Mouse (Mus musculus): ENCODE measurements around the gene Masp1. TPM values are rescaled to one million over a fixed set of nuclear protein-coding genes. Genes with fewer than 3 reads are reported as not detected.

Gene Masp1
- total and polyA plus RNA-seq, 3 experiments, result 0.11 to 0.34 TPM; not detected in 1

DNA sequence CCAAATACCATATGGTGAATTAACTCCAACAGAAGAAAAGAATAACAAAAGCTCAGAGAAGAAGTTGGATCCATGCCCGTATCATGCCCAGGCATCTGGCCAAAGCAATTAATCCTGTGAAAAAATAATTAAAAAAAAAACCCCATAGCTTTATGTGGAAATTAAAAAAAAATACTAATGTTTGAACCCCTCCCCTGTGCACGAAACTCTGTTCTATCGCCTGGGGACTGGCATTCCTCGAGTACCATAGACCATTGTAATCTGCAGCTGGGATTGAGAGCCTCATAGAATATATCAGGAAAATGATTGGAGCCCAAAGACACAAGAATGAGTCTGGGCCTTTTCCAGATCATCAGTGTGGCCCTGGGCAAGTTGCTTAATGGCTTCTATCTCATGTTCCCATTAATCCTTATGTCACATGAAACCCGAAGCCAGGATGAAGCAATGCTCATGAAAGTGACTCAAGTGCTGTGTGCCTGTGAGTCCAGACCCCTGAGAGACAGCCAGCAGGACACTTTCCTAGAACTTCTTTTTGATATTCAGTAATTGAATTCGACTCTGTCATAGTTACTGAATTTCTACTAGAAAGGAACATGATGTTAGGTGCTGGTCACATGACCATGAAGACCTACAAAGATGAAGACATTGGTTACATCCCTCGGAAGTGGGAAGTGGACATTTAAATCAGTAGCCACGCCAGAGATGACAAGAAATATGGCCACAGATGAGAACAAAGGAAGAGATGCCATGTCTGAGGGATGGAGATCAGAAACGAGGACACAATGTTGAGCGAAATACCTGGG is 1.8 kb downstream of the Masp1 start:
- no peak overlapping the region for H3K27ac ChIP-seq (ENCODE audit: insufficient read depth, low read depth)
- no peaks in the 10 kb centered on the region for H3K79me2 ChIP-seq (replicated peaks; ENCODE audit: control insufficient read depth, extremely low read depth, insufficient read depth, poor library complexity, severe bottlenecking)
- no peak overlapping the region for H3K4me2 ChIP-seq (ENCODE audit: insufficient read depth, low read depth, poor library complexity, severe bottlenecking)
- dilution Hi-C loops (cut with MboI; ENCODE audit: extremely low pct_ligation_motif_present, extremely low pct_unique_long_range_greater_than_20kb, low sequenced_read_pairs), result no loop called here
- H3K36me3 ChIP-seq (replicated peaks in 1 of 2; ENCODE audit: control insufficient read depth in 1 of 2, insufficient read depth in 1 of 2, low read length in 1 of 2), result no peaks in the 10 kb centered on the region
- in situ Hi-C loops (cut with MboI; ENCODE audit: low pct_ligation_motif_present, low pct_unique_long_range_greater_than_20kb, low sequenced_read_pairs), result no loop called here
- H3K9ac ChIP-seq (ENCODE audit: insufficient read depth, low read depth), result no peak overlapping the region
- peaks cover 1% of the 10 kb centered on the region for H3K27me3 ChIP-seq (replicated peaks)
- H3K9me3 ChIP-seq (replicated peaks; ENCODE audit: low read length), result no peaks in the 10 kb centered on the region
- TF ChIP-seq MEF2A (IDR thresholded peaks at IDR 0.05; ENCODE audit: borderline replicate concordance, low read depth, low read length) (no peak), IRF4 (IDR thresholded peaks at IDR 0.05; ENCODE audit: low read depth, low read length) (no peak), MAX (IDR thresholded peaks at IDR 0.05; ENCODE audit: low read length) (no peak), GABPA (IDR thresholded peaks at IDR 0.05; ENCODE audit: insufficient replicate concordance, low read depth, low read length) (no peak), TBP (conservative IDR thresholded peaks at IDR 0.05; ENCODE audit: low read depth, low read length) (no peak), EP300 (IDR thresholded peaks at IDR 0.05; ENCODE audit: low read length) (no peak), CHD1 (IDR thresholded peaks at IDR 0.05; ENCODE audit: low read depth, low read length) (no peak), POLR2A (IDR thresholded peaks at IDR 0.05; ENCODE audit: low read depth, low read length) (no peak), MXI1 (IDR thresholded peaks at IDR 0.05; ENCODE audit: low read depth, low read length) (no peak), POLR2AphosphoS2 (IDR thresholded peaks at IDR 0.05; ENCODE audit: low read depth, low read length) (no peak), ZKSCAN1 (IDR thresholded peaks at IDR 0.05; ENCODE audit: borderline replicate concordance, low read depth, low read length) (no peak), ZC3H11A (IDR thresholded peaks at IDR 0.05; ENCODE audit: low read depth, low read length) (no peak), ZMIZ1 (IDR thresholded peaks at IDR 0.05; ENCODE audit: low read depth, low read length) (no peak), SMC3 (IDR thresholded peaks at IDR 0.05; ENCODE audit: low read depth, low read length) (no peak), JUND (conservative IDR thresholded peaks at IDR 0.05; ENCODE audit: low read depth, low read length) (no peak), ZNF384 (IDR thresholded peaks at IDR 0.05; ENCODE audit: low read depth, low read length) (no peak)
- H3K4me1 ChIP-seq (ENCODE audit: control insufficient read depth in 1 of 2, insufficient read depth in 2 of 2), result peaks cover 0 to 22% of the 10 kb centered on the region in 2 experiments; a peak in 2 of 4 replicates
- H3K4me3 ChIP-seq (replicated peaks in 1 of 3; ENCODE audit: low read depth in 2 of 3, low read length in 2 of 3, poor library complexity in 1 of 3), result no peak overlapping the region
- DNase-seq (ENCODE audit: extremely low read depth), result no peak

DNA sequence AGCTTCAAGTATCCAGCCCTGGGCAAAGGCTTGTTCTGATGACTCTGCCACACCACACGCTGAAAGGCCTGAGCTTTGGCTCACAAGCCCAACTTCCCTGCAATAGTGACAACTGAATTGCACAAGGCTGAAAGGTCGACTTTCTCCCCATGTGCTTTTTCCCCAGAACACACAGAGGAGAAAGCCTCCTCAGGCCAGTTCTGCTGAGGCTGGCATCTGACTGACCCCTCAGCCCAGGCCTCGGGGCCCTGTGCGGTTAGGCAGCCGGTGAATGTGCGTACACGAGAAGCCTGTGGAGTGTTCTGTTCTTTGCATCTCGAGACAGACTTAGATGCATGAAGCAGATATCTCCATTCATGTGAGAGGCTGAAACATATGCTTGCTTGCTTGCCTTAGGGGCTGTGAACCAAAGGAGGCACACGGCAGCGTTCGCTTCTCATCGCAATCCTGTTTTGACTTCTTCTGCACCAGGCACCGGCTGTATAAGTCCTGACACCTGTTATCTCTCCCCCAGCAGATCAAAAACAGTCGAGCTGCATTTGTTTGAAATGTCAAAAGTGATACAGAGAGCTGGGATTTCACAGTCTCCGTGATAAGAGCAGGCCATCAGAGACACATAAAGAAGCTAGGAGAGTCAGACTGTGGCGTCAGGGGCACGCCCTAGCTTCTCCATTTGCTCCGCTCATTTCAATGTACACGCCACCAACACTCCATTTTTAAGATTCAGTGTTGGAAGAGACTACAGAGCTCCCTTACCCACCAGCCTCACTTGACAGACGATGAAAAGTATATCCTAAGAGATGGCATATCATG is 2.7 kb downstream of the Masp1 start:
- Histone ChIP-seq H3K4me2 (ENCODE audit: insufficient read depth, low read depth, poor library complexity, severe bottlenecking) (no peak overlapping the region), H3K9me3 (replicated peaks; ENCODE audit: low read length) (no peaks in the 10 kb centered on the region), H3K27me3 (replicated peaks) (peaks cover 1% of the 10 kb centered on the region), H3K36me3 (replicated peaks in 1 of 2; ENCODE audit: control insufficient read depth in 1 of 2, insufficient read depth in 1 of 2, low read length in 1 of 2) (no peaks in the 10 kb centered on the region), H3K4me1 (ENCODE audit: control insufficient read depth in 1 of 2, insufficient read depth in 2 of 2) (peaks cover 0 to 26% of the 10 kb centered on the region in 2 experiments; a peak in 2 of 4 replicates), H3K4me3 (replicated peaks in 1 of 3; ENCODE audit: low read depth in 2 of 3, low read length in 2 of 3, poor library complexity in 1 of 3) (no peak overlapping the region), H3K9ac (ENCODE audit: insufficient read depth, low read depth) (no peak overlapping the region), H3K79me2 (replicated peaks; ENCODE audit: control insufficient read depth, extremely low read depth, insufficient read depth, poor library complexity, severe bottlenecking) (no peaks in the 10 kb centered on the region), H3K27ac (ENCODE audit: insufficient read depth, low read depth) (no peak overlapping the region)
- TF ChIP-seq MYC (IDR thresholded peaks at IDR 0.05; ENCODE audit: low read depth, low read length) (no peak), RCOR1 (conservative IDR thresholded peaks at IDR 0.05; ENCODE audit: low read depth, low read length) (no peak), ZMIZ1 (IDR thresholded peaks at IDR 0.05; ENCODE audit: low read depth, low read length) (no peak), SIN3A (IDR thresholded peaks at IDR 0.05; ENCODE audit: low read length) (no peak), SMC3 (IDR thresholded peaks at IDR 0.05; ENCODE audit: low read depth, low read length) (no peak), MAX (IDR thresholded peaks at IDR 0.05; ENCODE audit: low read length) (no peak), CHD2 (IDR thresholded peaks at IDR 0.05; ENCODE audit: low read length) (no peak), ZC3H11A (IDR thresholded peaks at IDR 0.05; ENCODE audit: low read depth, low read length) (no peak), UBTF (IDR thresholded peaks at IDR 0.05; ENCODE audit: low read depth, low read length) (no peak), TBP (conservative IDR thresholded peaks at IDR 0.05; ENCODE audit: low read depth, low read length) (no peak)
- no peak for DNase-seq (ENCODE audit: extremely low read depth)
- dilution Hi-C loops (cut with MboI; ENCODE audit: extremely low pct_ligation_motif_present, extremely low pct_unique_long_range_greater_than_20kb, low sequenced_read_pairs) (no loop called here), in situ Hi-C loops (cut with MboI; ENCODE audit: low pct_ligation_motif_present, low pct_unique_long_range_greater_than_20kb, low sequenced_read_pairs) (no loop called here)
